Mouse (Mus musculus): ENCODE data around the gene Dhx33. TPM values are rescaled to one million over a fixed set of nuclear protein-coding genes. Genes with fewer than 3 reads are reported as not detected.

The Dhx33 gene
- polyA plus RNA-seq, 1 experiment from 2014 or later, result 15.8 TPM

DNA sequence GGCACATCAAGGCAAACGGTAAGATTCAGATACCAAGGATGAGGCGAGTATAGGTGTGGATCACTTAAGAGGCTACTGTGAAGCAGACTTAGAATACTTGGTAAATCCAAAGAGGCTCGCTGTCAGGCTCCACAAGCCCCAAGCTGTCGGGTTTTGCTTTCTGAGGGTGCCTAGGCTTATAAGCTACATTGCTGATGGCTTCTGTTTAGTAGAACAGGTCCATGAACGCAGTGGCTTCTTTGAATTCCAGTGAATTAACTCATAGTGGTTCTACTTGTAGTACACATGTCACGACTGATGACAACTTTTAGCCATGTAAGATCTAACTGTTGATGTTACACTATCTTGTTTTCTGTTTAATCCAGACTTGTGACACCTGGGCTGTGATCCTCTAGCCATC is 26.9 kb downstream of the Dhx33 start:
- no peak for ATAC-seq
- Histone ChIP-seq H3K4me3 (replicated peaks) (no peak overlapping the region), H3K9me3 (no peaks in the 10 kb centered on the region), H3K27me3 (no peaks in the 10 kb centered on the region), H3K4me1 (replicated peaks) (peaks cover 13% of the 10 kb centered on the region), H3K9ac (replicated peaks) (no peak overlapping the region), H3K27ac (no peak overlapping the region), H3K4me2 (replicated peaks) (no peak overlapping the region), H3K36me3 (peaks cover 78% of the 10 kb centered on the region)
- WGBS, result 89% methylated on average over 6 of the region's 6 CpGs

DNA sequence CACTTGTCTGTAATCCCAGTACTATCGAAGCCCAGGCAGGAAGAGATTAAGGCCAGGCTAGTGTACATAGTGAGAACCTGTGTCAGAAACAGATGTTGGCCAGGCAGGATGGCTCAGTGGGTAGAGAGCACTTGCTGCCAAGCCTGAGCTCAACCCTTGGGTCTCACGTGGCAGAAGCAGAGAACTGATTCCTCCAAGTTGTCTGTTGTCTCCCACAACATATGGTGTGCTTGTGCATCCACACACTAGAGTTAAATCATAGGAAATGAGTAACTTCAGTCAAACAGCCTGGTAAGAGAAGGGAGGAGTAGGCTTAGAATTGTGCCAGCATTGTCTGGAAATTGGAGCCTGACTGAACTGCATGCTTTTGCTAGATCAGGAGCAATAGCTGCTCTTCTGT is 29.0 kb downstream of the Dhx33 start:
- no peak for ATAC-seq
- 81% methylated on average over 2 of the region's 2 CpGs for WGBS
- no peak overlapping the region for H3K9ac ChIP-seq (replicated peaks)
- no peaks in the 10 kb centered on the region for H3K27me3 ChIP-seq
- H3K36me3 ChIP-seq, result peaks cover 72% of the 10 kb centered on the region
- no peak overlapping the region for H3K27ac ChIP-seq
- H3K4me1 ChIP-seq (replicated peaks), result peaks cover 7% of the 10 kb centered on the region
- no peaks in the 10 kb centered on the region for H3K9me3 ChIP-seq
- H3K4me2 ChIP-seq (replicated peaks), result no peak overlapping the region
- H3K4me3 ChIP-seq (replicated peaks), result no peak overlapping the region

DNA sequence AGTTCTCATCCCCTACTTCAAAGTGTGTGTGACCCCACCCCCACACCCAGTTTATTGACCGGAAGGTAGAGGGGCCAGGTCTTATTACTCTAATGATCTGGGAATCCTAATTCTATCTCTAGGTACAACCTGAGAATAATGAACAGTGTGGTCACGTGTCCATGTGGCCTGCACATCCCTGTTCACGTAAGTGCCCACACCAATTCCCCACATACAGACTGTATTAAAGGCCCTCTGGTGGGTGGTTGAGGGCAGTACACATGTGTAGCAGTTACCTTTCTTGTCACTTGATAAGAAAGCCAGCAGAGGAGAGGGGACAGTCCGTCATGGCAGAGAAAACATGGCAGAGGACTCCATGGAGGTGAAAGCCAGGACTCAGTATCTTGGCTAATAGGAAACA is 30.3 kb downstream of the Dhx33 start:
- WGBS, result 75% methylated on average over 4 of the region's 4 CpGs
- H3K27me3 ChIP-seq, result no peaks in the 10 kb centered on the region
- no peak overlapping the region for H3K27ac ChIP-seq
- H3K9me3 ChIP-seq, result no peaks in the 10 kb centered on the region
- no peak for ATAC-seq
- peaks cover 10% of the 10 kb centered on the region for H3K4me1 ChIP-seq (replicated peaks)
- no peak overlapping the region for H3K9ac ChIP-seq (replicated peaks)
- peaks cover 59% of the 10 kb centered on the region for H3K36me3 ChIP-seq
- H3K4me2 ChIP-seq (replicated peaks), result no peak overlapping the region
- no peak overlapping the region for H3K4me3 ChIP-seq (replicated peaks)

DNA sequence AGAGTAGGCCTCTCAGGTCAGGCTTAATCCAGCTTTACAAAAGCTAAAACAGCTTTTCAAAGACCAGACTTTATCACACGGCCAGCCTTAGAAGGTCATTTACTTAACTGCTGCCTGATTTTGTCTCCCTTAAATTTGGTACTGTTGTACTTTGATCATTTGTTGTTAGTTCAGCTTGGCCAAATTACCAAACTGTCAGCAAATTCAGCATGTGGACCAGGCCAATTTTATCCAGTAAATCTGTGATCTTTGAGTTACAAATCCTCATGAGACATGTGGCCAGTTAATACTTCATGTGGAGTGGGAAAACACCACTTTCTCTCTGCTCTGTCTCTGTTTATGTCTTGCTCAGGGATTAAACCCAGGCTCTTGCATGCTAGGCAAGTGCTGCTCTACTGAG is 31.7 kb downstream of the Dhx33 start:
- Histone ChIP-seq H3K4me3 (replicated peaks) (no peak overlapping the region), H3K4me1 (replicated peaks) (peaks cover 22% of the 10 kb centered on the region), H3K9me3 (no peaks in the 10 kb centered on the region), H3K36me3 (peaks cover 45% of the 10 kb centered on the region), H3K4me2 (replicated peaks) (no peak overlapping the region), H3K27me3 (no peaks in the 10 kb centered on the region), H3K27ac (no peak overlapping the region), H3K9ac (replicated peaks) (no peak overlapping the region)
- WGBS, result 57% methylated on average over 1 of the region's 1 CpGs
- ATAC-seq, result no peak

DNA sequence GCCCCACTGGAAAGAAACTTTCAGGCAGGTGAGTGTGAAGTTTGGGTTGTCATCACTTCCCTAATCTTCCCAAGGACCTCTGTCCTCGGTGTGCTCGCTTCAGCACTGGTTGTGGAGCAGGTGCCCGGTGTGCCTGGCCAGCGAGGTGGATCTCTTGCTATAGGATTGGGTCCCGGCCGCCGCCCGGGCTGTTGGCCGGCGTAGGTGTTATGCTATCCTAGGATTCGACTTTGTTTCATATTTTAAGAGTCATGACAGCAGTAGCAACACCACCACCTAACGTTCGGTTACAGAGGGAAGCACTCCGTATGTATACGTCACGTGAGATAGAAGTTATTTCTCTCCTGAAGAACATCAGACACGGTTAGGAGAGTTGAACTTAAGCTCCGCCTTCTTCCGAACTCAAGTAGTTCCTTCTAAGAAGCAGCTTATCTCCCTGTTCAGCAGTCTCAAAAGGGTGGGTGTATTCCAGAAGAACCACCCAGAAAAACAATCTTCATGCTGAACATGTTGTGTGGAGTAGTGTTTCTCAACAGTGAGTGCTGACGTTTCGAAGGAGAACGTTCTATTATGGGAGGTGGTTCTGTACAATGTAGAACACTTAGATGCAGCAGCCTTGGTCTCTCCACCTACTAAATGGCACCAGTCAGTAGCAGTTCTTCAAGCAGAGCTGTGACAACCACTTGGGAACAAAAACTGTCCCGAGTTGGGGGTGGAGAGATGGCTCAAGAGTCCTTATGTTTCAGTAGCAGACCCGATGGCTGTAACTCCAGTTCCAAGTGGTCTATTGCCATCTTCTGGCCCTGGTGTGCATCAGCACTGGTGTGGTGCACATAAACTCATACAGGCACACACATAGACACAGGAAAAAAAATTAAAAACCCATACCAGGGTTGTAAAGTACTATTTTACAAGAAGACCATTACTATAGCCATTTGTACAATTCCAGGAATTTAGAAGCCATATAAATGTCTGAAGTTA is 33.4 kb downstream of the Dhx33 start:
- 18% methylated on average over 24 of the region's 24 CpGs for WGBS
- Histone ChIP-seq H3K27ac (peak overlapping the region; percentile 91), H3K9me3 (no peaks in the 10 kb centered on the region), H3K9ac (replicated peaks) (peak overlapping the region; percentile 74), H3K4me1 (replicated peaks) (peaks cover 25% of the 10 kb centered on the region), H3K4me3 (replicated peaks) (peak overlapping the region; percentile 83), H3K36me3 (peaks cover 37% of the 10 kb centered on the region), H3K27me3 (no peaks in the 10 kb centered on the region), H3K4me2 (replicated peaks) (peak overlapping the region; percentile 85)
- peak; percentile 49; the same call in 1 of the 2 replicates for ATAC-seq

DNA sequence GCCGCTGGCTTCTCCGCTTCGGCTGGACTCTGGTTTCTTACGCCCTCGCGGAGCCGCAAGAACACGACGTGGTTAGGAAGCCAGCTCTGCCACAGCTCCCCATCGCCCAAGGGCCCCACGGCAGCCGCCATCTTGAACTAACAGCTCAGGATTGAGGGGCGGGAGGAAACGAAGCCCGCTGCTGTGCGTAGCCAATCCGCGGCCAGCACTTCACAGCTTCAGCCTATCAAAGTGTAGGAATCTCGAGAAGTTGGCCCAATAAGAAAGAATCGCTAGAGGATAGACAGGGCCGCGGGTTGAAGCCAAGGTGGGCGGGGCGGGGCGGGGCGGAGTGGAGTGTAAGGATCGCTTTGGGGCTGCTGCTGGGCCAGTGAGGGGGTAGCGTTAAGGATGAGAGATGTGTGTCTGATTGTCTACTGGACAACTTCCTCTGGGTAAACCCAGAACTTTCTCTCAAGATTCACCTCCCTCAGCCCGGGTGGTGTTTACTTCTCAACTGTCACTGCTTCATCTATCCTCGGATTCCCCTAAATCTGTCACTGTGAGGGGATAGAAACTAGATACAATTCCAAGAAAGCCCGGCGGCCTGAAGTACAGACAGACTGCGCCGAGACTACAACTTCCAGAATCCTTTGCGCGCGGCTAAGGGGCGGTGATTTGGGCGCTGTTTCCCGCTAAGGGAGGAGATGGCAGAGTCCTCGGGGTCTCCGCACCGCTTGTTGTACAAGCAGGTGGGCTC is 34.2 kb downstream of the Dhx33 start, which contains the start of the genes Nup88 and Rpain:
TSS of gene Nup88 (minus strand) at position 153 of the 739 bp plus-strand sequence.
TSS of gene Rpain (plus strand) at position 393 of the 739 bp plus-strand sequence.
- Histone ChIP-seq H3K36me3 (peaks cover 37% of the 10 kb centered on the region), H3K4me1 (replicated peaks) (peaks cover 25% of the 10 kb centered on the region), H3K27me3 (no peaks in the 10 kb centered on the region), H3K9me3 (no peaks in the 10 kb centered on the region), H3K27ac (peak within 1 kb of the TSS; percentile 91), H3K4me3 (replicated peaks) (peak within 1 kb of the TSS; percentile 83), H3K9ac (replicated peaks) (peak within 1 kb of the TSS; percentile 92), H3K4me2 (replicated peaks) (peak within 1 kb of the TSS; percentile 85)
- ATAC-seq, result peak; percentile 98
- under 1% methylated on average over 43 of the region's 43 CpGs for WGBS

DNA sequence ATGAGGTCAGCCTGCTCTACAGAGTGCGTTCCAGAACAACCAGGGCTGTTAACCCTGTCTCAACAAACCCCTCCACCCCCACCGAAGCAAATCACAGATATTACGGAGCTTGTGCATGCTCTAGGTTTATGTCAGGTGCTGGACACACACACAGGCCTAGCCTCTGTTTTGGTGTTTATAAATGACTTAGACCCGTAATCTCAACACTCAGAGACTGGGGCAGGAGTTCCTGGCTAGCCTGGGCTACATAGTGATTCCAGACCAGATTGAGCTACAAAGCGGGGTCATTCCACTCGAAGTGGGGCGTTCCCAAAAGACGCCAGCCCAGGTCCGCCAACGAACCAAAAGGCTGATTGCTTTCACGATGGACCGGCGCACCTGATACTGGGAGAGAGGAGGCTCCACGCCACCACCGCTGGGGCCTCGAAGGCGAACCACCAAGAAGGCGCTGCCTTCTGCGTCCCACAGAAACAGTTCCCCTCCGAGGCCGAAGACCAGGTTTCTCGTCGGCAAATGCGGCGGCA is 34.9 kb downstream of the Dhx33 start:
- Histone ChIP-seq H3K27me3 (no peaks in the 10 kb centered on the region), H3K9me3 (no peaks in the 10 kb centered on the region), H3K4me3 (replicated peaks) (peak overlapping the region; percentile 83), H3K27ac (peak overlapping the region; percentile 91), H3K4me1 (replicated peaks) (peaks cover 25% of the 10 kb centered on the region), H3K9ac (replicated peaks) (peak overlapping the region; percentile 92), H3K4me2 (replicated peaks) (peak overlapping the region; percentile 85), H3K36me3 (peaks cover 37% of the 10 kb centered on the region)
- under 1% methylated on average over 25 of the region's 25 CpGs for WGBS
- peak; percentile 49 for ATAC-seq

DNA sequence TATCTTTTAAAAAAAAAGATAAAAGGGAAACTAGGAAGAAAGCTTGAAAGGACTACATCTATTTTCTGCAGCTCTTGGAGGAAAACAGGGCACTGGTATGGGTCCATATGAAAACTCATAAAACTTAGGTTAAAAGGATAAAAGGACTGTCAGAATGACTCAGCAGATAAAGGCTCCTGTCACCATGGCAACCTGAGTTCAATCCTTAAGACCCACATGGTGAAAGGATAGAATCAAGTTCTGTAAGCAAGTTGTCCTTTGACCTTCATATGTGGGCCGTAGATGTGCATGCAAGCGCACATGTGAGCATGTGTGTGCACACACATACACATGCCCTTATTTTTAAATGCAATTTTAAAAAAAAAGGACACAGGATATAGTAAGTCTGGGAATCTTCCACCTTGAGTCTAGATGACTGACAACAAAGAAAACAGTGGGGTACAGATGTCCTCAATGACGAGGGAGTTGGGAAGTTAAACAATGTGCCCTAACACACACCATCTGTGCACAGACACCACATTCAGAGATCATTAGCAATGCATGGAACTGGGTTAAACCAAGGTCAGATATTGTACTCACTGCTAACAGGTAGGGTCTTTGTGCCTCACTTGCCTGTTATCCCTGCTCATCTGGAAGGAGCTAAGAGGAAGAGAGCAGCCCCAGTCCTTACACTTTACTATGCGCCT is 39.9 kb downstream of the Dhx33 start:
- Histone ChIP-seq H3K4me3 (replicated peaks) (no peak overlapping the region), H3K27me3 (no peaks in the 10 kb centered on the region), H3K36me3 (peaks cover 67% of the 10 kb centered on the region), H3K4me1 (replicated peaks) (peaks cover 18% of the 10 kb centered on the region), H3K4me2 (replicated peaks) (no peak overlapping the region), H3K27ac (no peak overlapping the region), H3K9ac (replicated peaks) (no peak overlapping the region), H3K9me3 (no peaks in the 10 kb centered on the region)
- ATAC-seq, result no peak
- WGBS, result 81% methylated on average over 4 of the region's 4 CpGs

DNA sequence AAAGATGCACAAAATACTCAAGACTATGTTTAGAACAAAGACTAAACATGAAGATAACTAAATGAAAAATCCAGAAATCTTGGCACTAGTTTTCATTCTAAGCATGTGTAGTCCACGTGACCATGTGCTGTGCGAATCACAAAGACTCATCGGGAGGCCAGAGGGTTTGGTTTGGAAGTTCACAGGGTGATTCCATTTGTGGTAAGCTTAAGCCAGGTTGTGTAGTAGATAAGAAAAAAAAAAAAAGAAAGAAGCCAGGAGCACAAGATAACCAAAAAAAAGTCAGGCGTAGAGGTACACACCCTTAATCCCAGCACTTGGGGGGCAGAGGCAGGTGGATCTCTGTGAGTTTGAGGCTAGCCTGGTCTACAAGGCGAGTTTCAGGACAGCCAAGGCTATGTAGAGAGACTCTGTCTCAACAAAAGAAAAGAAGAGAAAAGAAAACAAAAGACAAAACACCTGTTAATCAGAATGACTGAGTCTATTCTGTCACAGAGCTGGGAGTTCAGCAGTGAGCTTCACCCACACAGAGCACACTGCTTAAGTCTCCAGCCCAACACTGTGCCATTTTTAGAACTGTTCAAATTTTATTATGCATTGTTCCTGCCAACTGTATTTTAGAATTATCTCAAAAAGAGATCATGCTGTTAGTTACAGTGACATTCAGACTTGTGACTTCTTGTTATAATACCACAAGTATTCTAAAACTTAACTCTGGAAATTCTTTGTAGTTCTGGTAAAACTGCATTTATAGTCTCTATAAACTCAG is 43.3 kb downstream of the Dhx33 start:
- Histone ChIP-seq H3K9me3 (no peaks in the 10 kb centered on the region), H3K9ac (replicated peaks) (no peak overlapping the region), H3K27me3 (no peaks in the 10 kb centered on the region), H3K4me3 (replicated peaks) (no peak overlapping the region), H3K36me3 (peaks cover 91% of the 10 kb centered on the region), H3K4me1 (replicated peaks) (no peaks in the 10 kb centered on the region), H3K27ac (no peak overlapping the region), H3K4me2 (replicated peaks) (no peak overlapping the region)
- ATAC-seq, result no peak
- WGBS, result 89% methylated on average over 5 of the region's 5 CpGs

DNA sequence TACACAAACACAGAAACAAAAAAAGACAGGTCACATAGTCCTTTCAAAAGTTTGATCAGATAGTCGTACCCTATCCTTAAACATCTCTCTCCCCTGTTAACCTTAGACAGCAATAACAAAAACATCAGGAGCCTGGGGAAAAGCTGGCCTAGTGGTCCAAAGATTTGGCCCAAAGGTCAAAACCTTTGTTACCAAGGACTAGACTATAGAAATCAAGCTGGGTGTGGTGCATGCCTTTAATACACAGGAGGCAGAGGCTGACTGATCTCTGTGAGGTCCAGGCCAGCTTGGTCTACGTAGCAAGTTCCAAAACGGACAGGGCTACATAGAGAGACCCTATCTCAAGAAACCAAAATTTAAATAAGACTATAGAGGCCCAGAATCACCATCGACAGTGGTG is 49.5 kb downstream of the Dhx33 start:
- H3K4me1 ChIP-seq (replicated peaks), result no peaks in the 10 kb centered on the region
- no peak overlapping the region for H3K4me3 ChIP-seq (replicated peaks)
- peaks cover 93% of the 10 kb centered on the region for H3K36me3 ChIP-seq
- no peak for ATAC-seq
- no peaks in the 10 kb centered on the region for H3K9me3 ChIP-seq
- 92% methylated on average over 4 of the region's 4 CpGs for WGBS
- no peak overlapping the region for H3K27ac ChIP-seq
- H3K27me3 ChIP-seq, result no peaks in the 10 kb centered on the region
- no peak overlapping the region for H3K9ac ChIP-seq (replicated peaks)
- H3K4me2 ChIP-seq (replicated peaks), result no peak overlapping the region

Measured in midbrain, embryonic 13.5 days (tissue).